Mouse (Mus musculus) CD4-positive, CD25-positive, alpha-beta regulatory T cell, adult 4 months (primary cell): ENCODE data around the gene Ccl6. TPM values are rescaled to one million over a fixed set of nuclear protein-coding genes. Genes with fewer than 3 reads are reported as not detected.

Experiments
- ATAC-seq: one replicate; pipeline ENCODE4 v1.8.0; 2017
- polyA plus RNA-seq, 2 experiments: library from polyadenylated mRNA; unstranded; fragments of 100-300 nt; shearing (Covaris generic); gene quantifications; one replicate each; pipeline ENCODE4 v1.2.1; 2017

Gene Ccl6
- polyA plus RNA-seq, 2 experiments from 2014 or later = not detected

GRCm38 (mm10) chr11:83595669-83596455 is 3.0 kb upstream of the Ccl6 start:
- ATAC-seq = no peak

GRCm38 (mm10) chr11:83593453-83593852 is 566 bp upstream of the Ccl6 start:
- no peak for ATAC-seq

GRCm38 (mm10) chr11:83584232-83584631 is 8.7 kb downstream of the Ccl6 start:
- no peak for ATAC-seq

- ATAC-seq = no peak
Measured at GRCm38 (mm10) chr11:83583450-83583754, 9.5 kb downstream of the Ccl6 start.

- ATAC-seq = no peak
Measured at GRCm38 (mm10) chr11:83582626-83583449, 10.0 kb downstream of the Ccl6 start.

GRCm38 (mm10) chr11:83581626-83582610 is 11.0 kb downstream of the Ccl6 start:
- no peak for ATAC-seq

GRCm38 (mm10) chr11:83580699-83581232 is 12.1 kb downstream of the Ccl6 start:
- ATAC-seq = no peak

- ATAC-seq = no peak
Measured at GRCm38 (mm10) chr11:83578999-83579398, 13.9 kb downstream of the Ccl6 start.

- no peak for ATAC-seq
Measured at GRCm38 (mm10) chr11:83578186-83578760, 14.6 kb downstream of the Ccl6 start, which contains the start of gene Ccl9. TSS of gene Ccl9 (minus strand) at chr11:83578636.

GRCm38 (mm10) chr11:83576927-83577555 is 15.8 kb downstream of the Ccl6 start:
- ATAC-seq = no peak

GRCm38 (mm10) chr11:83572834-83573233 is 20.1 kb downstream of the Ccl6 start:
- ATAC-seq = no peak

- ATAC-seq = no peak
Measured at GRCm38 (mm10) chr11:83572223-83572622, 20.7 kb downstream of the Ccl6 start.

GRCm38 (mm10) chr11:83570189-83570588 is 22.7 kb downstream of the Ccl6 start:
- ATAC-seq = no peak

- no peak for ATAC-seq
Measured at GRCm38 (mm10) chr11:83569249-83569648, 23.6 kb downstream of the Ccl6 start.

- ATAC-seq = no peak
Measured at GRCm38 (mm10) chr11:83568786-83569185, 24.1 kb downstream of the Ccl6 start.

- no peak for ATAC-seq
Measured at GRCm38 (mm10) chr11:83568061-83568460, 24.8 kb downstream of the Ccl6 start.

GRCm38 (mm10) chr11:83567311-83567710 is 25.6 kb downstream of the Ccl6 start:
- no peak for ATAC-seq

- ATAC-seq = no peak
Measured at GRCm38 (mm10) chr11:83566617-83567016, 26.3 kb downstream of the Ccl6 start.

- no peak for ATAC-seq
Measured at GRCm38 (mm10) chr11:83563754-83564153, 29.1 kb downstream of the Ccl6 start.

GRCm38 (mm10) chr11:83562311-83562887 is 30.5 kb downstream of the Ccl6 start:
- ATAC-seq = no peak

GRCm38 (mm10) chr11:83560405-83560804 is 32.5 kb downstream of the Ccl6 start:
- no peak for ATAC-seq
